Mouse (Mus musculus): ENCODE measurements at regions not wholly inside any gene's neighbourhood (a gene's known extent, or its start where the extent isn't known, plus 50 kb on each side); places are given as distances from the start of the nearest gene placed in this dataset.

- DNase-seq, result no peak
- intact Hi-C loops (cut with DNase I; ENCODE audit: low total_unique reads), result no loop called here
Observed at GRCm38 (mm10) chr13:101568985-101569631, 198.9 kb downstream of the Pik3r1 start.

- intact Hi-C loops (cut with DNase I; ENCODE audit: low total_unique reads), result no loop called here
- no peak for DNase-seq
Observed at GRCm38 (mm10) chr13:101565323-101565722, 202.7 kb downstream of the Pik3r1 start.

GRCm38 (mm10) chr13:101555371-101555874 is 212.6 kb downstream of the Pik3r1 start:
- no peak for DNase-seq
- intact Hi-C loops (cut with DNase I; ENCODE audit: low total_unique reads), result no loop called here

DNA sequence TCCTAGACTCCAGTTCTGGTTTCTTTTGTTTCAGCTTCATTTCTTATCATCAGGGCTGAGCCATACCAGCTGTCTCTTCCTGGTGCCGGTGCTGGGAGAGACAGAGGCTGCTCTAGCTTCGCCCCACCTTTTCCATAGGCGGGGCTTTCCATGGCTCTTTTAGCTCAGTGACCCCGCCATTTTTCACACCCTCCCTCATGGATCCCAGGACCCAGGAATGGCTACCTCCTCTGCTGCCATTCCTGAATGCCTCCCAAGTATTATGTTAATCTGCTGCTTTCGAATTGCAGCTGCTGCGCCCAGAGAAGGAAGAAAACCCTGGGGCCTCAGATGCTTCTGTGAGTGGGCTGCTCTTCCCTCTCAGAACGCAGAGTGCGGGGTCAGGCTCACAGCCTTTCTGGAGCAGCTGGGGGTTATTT is 214.9 kb downstream of the Pik3r1 start:
- DNase-seq, result no peak
- intact Hi-C loops (cut with DNase I; ENCODE audit: low total_unique reads), result no loop called here

- intact Hi-C loops (cut with DNase I; ENCODE audit: low total_unique reads), result no loop called here
- no peak for DNase-seq
Observed at GRCm38 (mm10) chr13:101552451-101552850, 215.6 kb downstream of the Pik3r1 start.

DNA sequence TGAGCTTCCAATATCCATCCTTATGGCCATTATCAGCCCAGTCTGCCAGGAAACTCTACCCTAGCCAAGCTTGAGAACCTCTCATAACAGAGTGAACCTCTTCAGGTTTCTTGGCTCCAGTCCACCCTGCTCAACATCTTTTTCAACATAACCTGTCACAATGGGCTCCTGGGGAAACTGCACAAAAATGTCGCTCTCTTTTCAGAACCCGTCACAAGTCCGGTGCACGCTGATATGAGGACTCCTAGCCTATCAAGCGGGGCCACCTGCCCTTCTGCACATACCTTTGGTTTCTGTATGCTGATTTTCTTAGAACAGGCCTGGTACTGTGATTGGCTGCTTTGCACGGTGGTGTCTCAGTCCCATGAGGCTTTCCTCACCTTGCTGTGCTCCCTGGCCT is 216.9 kb downstream of the Pik3r1 start:
- intact Hi-C loops (cut with DNase I; ENCODE audit: low total_unique reads), result no loop called here
- no peak for DNase-seq

GRCm38 (mm10) chr13:101550526-101550925 is 217.5 kb downstream of the Pik3r1 start:
- no peak for DNase-seq
- intact Hi-C loops (cut with DNase I; ENCODE audit: low total_unique reads), result no loop called here

- intact Hi-C loops (cut with DNase I; ENCODE audit: low total_unique reads), result no loop called here
- DNase-seq, result no peak
Observed at GRCm38 (mm10) chr13:101547887-101548286, 220.1 kb downstream of the Pik3r1 start.

GRCm38 (mm10) chr13:101547365-101547764 is 220.7 kb downstream of the Pik3r1 start:
- intact Hi-C loops (cut with DNase I; ENCODE audit: low total_unique reads), result no loop called here
- DNase-seq, result no peak

GRCm38 (mm10) chr13:101545344-101546181 is 222.5 kb downstream of the Pik3r1 start:
- DNase-seq, result no peak
- intact Hi-C loops (cut with DNase I; ENCODE audit: low total_unique reads), result no loop called here

DNA sequence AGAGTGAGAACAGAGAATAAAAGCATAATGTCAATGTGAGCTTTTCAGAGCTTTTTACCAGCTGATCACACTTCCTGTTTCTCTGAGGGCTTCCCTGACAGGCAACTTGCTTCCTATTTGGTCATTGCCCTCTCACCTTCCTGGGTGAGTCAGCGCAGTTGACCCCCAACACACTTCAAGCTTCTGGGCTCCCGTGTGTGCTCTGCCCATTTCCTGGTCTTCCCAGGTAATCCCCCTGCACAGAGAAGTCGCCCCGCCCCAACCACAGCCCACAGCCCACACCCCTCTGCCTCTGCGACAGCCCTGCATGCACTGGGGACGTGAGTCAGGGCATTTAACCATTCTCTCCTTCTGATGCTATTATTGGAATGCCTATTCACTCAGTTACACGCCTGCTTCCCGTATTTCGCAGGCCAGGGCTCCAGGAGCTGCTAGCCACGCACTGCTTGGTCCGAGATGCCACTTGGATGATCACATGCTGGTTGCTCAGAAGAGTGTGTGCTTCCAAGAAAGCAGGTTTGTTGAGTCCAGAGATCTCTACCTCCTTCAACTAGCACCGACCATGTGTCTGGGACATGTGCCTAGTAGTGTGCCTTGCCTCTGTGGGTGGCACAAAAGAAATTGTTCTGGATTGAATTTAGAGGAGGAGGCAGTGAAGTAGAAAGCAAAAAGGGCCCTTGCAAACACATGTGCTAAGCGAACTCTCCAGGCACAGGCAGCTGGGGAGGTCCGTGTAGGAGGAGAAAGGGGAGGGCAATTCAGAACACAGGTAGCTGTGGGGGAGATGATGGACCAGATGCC is 227.4 kb downstream of the Pik3r1 start:
- no peak for DNase-seq
- intact Hi-C loops (cut with DNase I; ENCODE audit: low total_unique reads), result no loop called here

- intact Hi-C loops (cut with DNase I; ENCODE audit: low total_unique reads), result no loop called here
- DNase-seq, result no peak
Observed at GRCm38 (mm10) chr13:101538110-101538509, 229.9 kb downstream of the Pik3r1 start.

DNA sequence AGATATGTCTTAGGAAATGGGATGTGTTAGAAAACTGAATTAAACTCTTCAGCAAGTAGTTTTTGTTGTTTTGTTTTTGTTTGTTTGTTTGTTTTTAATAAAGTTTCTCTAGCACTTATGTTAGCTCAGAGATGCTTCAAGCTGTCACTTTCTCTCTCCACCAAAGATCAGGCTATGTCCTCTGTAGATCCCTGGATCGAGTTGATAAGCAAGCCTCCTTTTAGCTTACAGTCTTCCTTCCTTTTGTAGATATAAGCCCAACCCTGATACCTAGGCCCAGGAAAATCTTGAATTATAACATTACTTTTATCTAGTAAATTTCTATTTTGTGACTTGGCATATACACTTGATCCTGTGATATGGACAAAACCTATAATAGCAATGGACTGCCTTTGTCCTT is 232.0 kb downstream of the Pik3r1 start:
- intact Hi-C loops (cut with DNase I; ENCODE audit: low total_unique reads), result no loop called here

DNA sequence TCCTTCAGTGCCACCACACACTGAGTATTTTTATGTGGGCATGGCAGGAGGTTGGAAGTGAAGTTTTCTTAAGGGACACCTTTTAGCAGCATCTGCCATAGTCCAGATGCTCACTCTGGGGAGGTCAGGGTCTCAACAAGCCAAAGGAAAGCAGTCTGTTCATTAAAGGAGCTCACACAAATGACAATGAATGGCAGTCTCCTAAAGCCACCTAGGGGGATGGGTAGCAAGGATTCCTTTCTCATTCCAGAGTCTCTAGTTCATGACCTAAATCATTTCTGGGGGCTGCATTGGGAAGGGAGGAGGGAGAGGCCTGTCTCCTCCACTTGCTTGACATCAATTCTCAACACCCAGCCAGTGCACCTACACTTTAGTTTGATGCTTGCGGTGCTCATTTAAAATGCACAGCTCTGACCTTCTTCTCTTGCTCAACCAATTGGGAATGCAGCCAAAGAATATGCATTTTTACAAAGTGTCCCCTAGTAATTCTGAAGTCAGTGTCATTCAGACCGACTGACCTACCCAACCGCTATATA is 232.6 kb downstream of the Pik3r1 start:
- no peak for DNase-seq
- intact Hi-C loops (cut with DNase I; ENCODE audit: low total_unique reads), result no loop called here

More for the DNA sequence above, 232.0 kb downstream of the Pik3r1 start:
- no peak for DNase-seq

- intact Hi-C loops (cut with DNase I; ENCODE audit: low total_unique reads), result no loop called here
- DNase-seq, result no peak
Observed at GRCm38 (mm10) chr13:101534490-101534889, 233.5 kb downstream of the Pik3r1 start.

DNA sequence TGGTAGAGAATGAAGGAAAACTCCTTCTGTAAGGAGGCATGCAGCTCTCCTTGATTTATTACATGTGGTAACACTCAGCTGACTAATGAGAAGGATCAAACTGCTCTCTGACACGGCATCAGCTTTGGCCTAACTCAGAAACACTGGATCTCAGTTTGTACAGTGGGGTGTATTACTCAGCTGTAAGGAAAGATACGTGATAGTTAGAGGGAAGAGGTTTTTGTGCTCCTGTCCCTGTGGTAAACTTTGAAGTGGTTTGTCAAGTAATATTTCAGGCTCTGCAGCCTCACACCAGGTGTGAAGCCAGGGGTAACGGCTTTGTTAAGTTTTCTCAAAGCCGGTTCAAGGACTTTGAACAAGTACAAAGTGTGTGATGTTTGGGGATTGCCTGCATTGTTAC is 235.1 kb downstream of the Pik3r1 start:
- DNase-seq, result no peak
- intact Hi-C loops (cut with DNase I; ENCODE audit: low total_unique reads), result no loop called here

- intact Hi-C loops (cut with DNase I; ENCODE audit: low total_unique reads), result no loop called here
- no peak for DNase-seq
Observed at GRCm38 (mm10) chr13:101527691-101528090, 240.3 kb downstream of the Pik3r1 start.

DNA sequence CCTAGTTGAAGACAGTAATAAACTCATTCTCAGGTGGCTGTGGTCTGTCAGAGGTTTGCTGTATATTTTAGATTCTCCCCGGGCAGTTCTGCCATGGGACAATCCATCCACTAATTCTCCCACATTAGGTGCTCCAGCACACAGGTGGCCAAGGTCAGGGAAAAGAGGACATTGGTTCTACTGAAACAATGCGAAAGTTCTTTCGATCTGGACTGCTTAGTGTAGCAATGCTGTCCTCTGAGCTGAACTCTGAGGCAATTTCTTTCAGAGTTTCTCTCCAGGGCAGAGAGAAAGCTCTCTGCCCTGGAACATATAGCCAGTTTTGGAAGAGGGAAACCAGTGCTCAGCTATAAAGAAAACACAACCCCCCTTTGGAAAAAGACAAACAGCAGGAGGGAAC is 243.2 kb downstream of the Pik3r1 start:
- intact Hi-C loops (cut with DNase I; ENCODE audit: low total_unique reads), result no loop called here
- no peak for DNase-seq

GRCm38 (mm10) chr13:101524223-101524622 is 243.8 kb downstream of the Pik3r1 start:
- intact Hi-C loops (cut with DNase I; ENCODE audit: low total_unique reads), result no loop called here
- DNase-seq, result no peak

GRCm38 (mm10) chr13:101523492-101523891 is 244.5 kb downstream of the Pik3r1 start:
- no peak for DNase-seq
- intact Hi-C loops (cut with DNase I; ENCODE audit: low total_unique reads), result no loop called here

All from gastrocnemius, postnatal 14 days (tissue).